Mouse (Mus musculus): ENCODE results near the gene Gsta1. TPM values are rescaled to one million over a fixed set of nuclear protein-coding genes. Genes with fewer than 3 reads are reported as not detected.
"Not testable (repeated sequence)": the region's sequence is repeated elsewhere in the genome, so short reads cannot be mapped to it uniquely, and the experiment has no call there.

Gene Gsta1
- polyA plus RNA-seq (2015; fragmentation: Nextera tagmentation; extraction: Ambion mirVana) = 94.0 and 129 TPM in 2 replicates

- H3K27ac ChIP-seq (ENCODE audit: low read depth, low read length) = peak within 1 kb of the TSS; percentile 89
- WGBS = 36% methylated on average over 1 of the region's 3 CpGs
- not testable (repeated sequence) for H3K9me3 ChIP-seq (ENCODE audit: control insufficient read depth); H3K27me3 ChIP-seq (replicated peaks; ENCODE audit: control insufficient read depth, insufficient read depth, low read length); H3K4me1 ChIP-seq (replicated peaks; ENCODE audit: control insufficient read depth, insufficient read depth, low read length); H3K4me2 ChIP-seq (replicated peaks; ENCODE audit: low read depth); H3K9ac ChIP-seq (ENCODE audit: low read depth, low read length); H3K4me3 ChIP-seq (ENCODE audit: low read depth, low read length); H3K36me3 ChIP-seq (ENCODE audit: control insufficient read depth, insufficient read depth)
- ATAC-seq = peak; percentile 60
Observed at GRCm38 (mm10) chr9:78230461-78230860, at the start of gene Gsta1. Gene Gsta1 (plus strand): TSS chr9:78230656.

- H3K36me3 ChIP-seq (ENCODE audit: control insufficient read depth, insufficient read depth); H3K27ac ChIP-seq (ENCODE audit: low read depth, low read length): not testable (repeated sequence)
- 95% methylated on average over 4 of the region's 7 CpGs for WGBS
Observed at GRCm38 (mm10) chr9:78182474-78182873, 48.0 kb upstream of the Gsta1 start, which contains the start of gene Gsta4. Gene Gsta4 (plus strand): TSS chr9:78182774.

GRCm38 (mm10) chr9:78185686-78186085 lies 44.8 kb upstream of the Gsta1 start:
- Histone ChIP-seq H3K4me3 (ENCODE audit: low read depth, low read length) (no peak overlapping the region), H3K4me1 (replicated peaks; ENCODE audit: control insufficient read depth, insufficient read depth, low read length) (0 out of 2 replicates have a peak, but pooled peaks cover under 1% of the 10 kb centered on the region), H3K36me3 (ENCODE audit: control insufficient read depth, insufficient read depth) (no peaks in the 10 kb centered on the region), H3K27me3 (replicated peaks; ENCODE audit: control insufficient read depth, insufficient read depth, low read length) (no peaks in the 10 kb centered on the region), H3K4me2 (replicated peaks; ENCODE audit: low read depth) (no peak overlapping the region), H3K9ac (ENCODE audit: low read depth, low read length) (no peak overlapping the region), H3K27ac (ENCODE audit: low read depth, low read length) (no peak overlapping the region), H3K9me3 (ENCODE audit: control insufficient read depth) (no peaks in the 10 kb centered on the region)
- ATAC-seq = no peak
- 85% methylated on average over 9 of the region's 9 CpGs for WGBS
- TF ChIP-seq CTCF (IDR thresholded peaks at IDR 0.05; ENCODE audit: low read depth) = no peak

More at GRCm38 (mm10) chr9:78182474-78182873, 48.0 kb upstream of the Gsta1 start, which contains the start of gene Gsta4:
- H3K4me1 ChIP-seq (replicated peaks; ENCODE audit: control insufficient read depth, insufficient read depth, low read length); H3K4me2 ChIP-seq (replicated peaks; ENCODE audit: low read depth); ATAC-seq; H3K9me3 ChIP-seq (ENCODE audit: control insufficient read depth); H3K27me3 ChIP-seq (replicated peaks; ENCODE audit: control insufficient read depth, insufficient read depth, low read length); H3K4me3 ChIP-seq (ENCODE audit: low read depth, low read length); H3K9ac ChIP-seq (ENCODE audit: low read depth, low read length): not testable (repeated sequence)

GRCm38 (mm10) chr9:78188910-78189309 lies 41.5 kb upstream of the Gsta1 start:
- WGBS = 59% methylated on average over 8 of the region's 8 CpGs
- TF ChIP-seq CTCF (IDR thresholded peaks at IDR 0.05; ENCODE audit: low read depth) = no peak
- H3K27me3 ChIP-seq (replicated peaks; ENCODE audit: control insufficient read depth, insufficient read depth, low read length) = no peaks in the 10 kb centered on the region
- H3K4me1 ChIP-seq (replicated peaks; ENCODE audit: control insufficient read depth, insufficient read depth, low read length) = 0 out of 2 replicates have a peak, but pooled peaks cover 2% of the 10 kb centered on the region
- no peak for ATAC-seq
- H3K9ac ChIP-seq (ENCODE audit: low read depth, low read length) = no peak overlapping the region
- no peak overlapping the region for H3K27ac ChIP-seq (ENCODE audit: low read depth, low read length)
- no peaks in the 10 kb centered on the region for H3K9me3 ChIP-seq (ENCODE audit: control insufficient read depth)
- no peak overlapping the region for H3K4me3 ChIP-seq (ENCODE audit: low read depth, low read length)
- no peaks in the 10 kb centered on the region for H3K36me3 ChIP-seq (ENCODE audit: control insufficient read depth, insufficient read depth)
- no peak overlapping the region for H3K4me2 ChIP-seq (replicated peaks; ENCODE audit: low read depth)

GRCm38 (mm10) chr9:78190651-78191634 lies 39.5 kb upstream of the Gsta1 start:
- ATAC-seq = no peak
- no peak overlapping the region for H3K27ac ChIP-seq (ENCODE audit: low read depth, low read length)
- 7% methylated on average over 19 of the region's 19 CpGs for WGBS

GRCm38 (mm10) chr9:78191736-78192135 lies 38.7 kb upstream of the Gsta1 start:
- Histone ChIP-seq H3K9ac (ENCODE audit: low read depth, low read length) (no peak overlapping the region), H3K36me3 (ENCODE audit: control insufficient read depth, insufficient read depth) (no peaks in the 10 kb centered on the region), H3K9me3 (ENCODE audit: control insufficient read depth) (no peaks in the 10 kb centered on the region), H3K27ac (ENCODE audit: low read depth, low read length) (no peak overlapping the region), H3K4me3 (ENCODE audit: low read depth, low read length) (peak overlapping the region; percentile 25), H3K27me3 (replicated peaks; ENCODE audit: control insufficient read depth, insufficient read depth, low read length) (no peaks in the 10 kb centered on the region), H3K4me2 (replicated peaks; ENCODE audit: low read depth) (peak overlapping the region; percentile 61), H3K4me1 (replicated peaks; ENCODE audit: control insufficient read depth, insufficient read depth, low read length) (0 out of 2 replicates have a peak, but pooled peaks cover 2% of the 10 kb centered on the region)
- under 1% methylated on average over 18 of the region's 18 CpGs for WGBS
- TF ChIP-seq CTCF (IDR thresholded peaks at IDR 0.05; ENCODE audit: low read depth) = 0 out of 2 replicates have a peak, but pooled peaks have one; percentile 24
- peak; percentile 65 for ATAC-seq

More at GRCm38 (mm10) chr9:78190651-78191634, 39.5 kb upstream of the Gsta1 start:
- 0 out of 2 replicates have a peak, but pooled peaks cover 2% of the 10 kb centered on the region for H3K4me1 ChIP-seq (replicated peaks; ENCODE audit: control insufficient read depth, insufficient read depth, low read length)
- no peaks in the 10 kb centered on the region for H3K36me3 ChIP-seq (ENCODE audit: control insufficient read depth, insufficient read depth)
- H3K27me3 ChIP-seq (replicated peaks; ENCODE audit: control insufficient read depth, insufficient read depth, low read length) = no peaks in the 10 kb centered on the region
- H3K4me3 ChIP-seq (ENCODE audit: low read depth, low read length) = peak overlapping the region; percentile 25
- H3K9ac ChIP-seq (ENCODE audit: low read depth, low read length) = no peak overlapping the region
- peak overlapping the region; percentile 61 for H3K4me2 ChIP-seq (replicated peaks; ENCODE audit: low read depth)
- no peaks in the 10 kb centered on the region for H3K9me3 ChIP-seq (ENCODE audit: control insufficient read depth)
- no peak for TF ChIP-seq CTCF (IDR thresholded peaks at IDR 0.05; ENCODE audit: low read depth)
